Mouse (Mus musculus) megakaryocyte-erythroid progenitor cell, adult 5 weeks (primary cell): ENCODE data around the gene Trim68. TPM values are rescaled to one million over a fixed set of nuclear protein-coding genes. Genes with fewer than 3 reads are reported as not detected.

Experiments used
- polyA plus RNA-seq: library from polyadenylated mRNA; stranded (reverse); fragments of >175 nt; gene quantifications from 2 replicates; pipeline ENCODE4 v1.2.3, GENCODE M21; 2012

The Trim68 gene
- 1.6 and 1.8 TPM in 2 replicates for polyA plus RNA-seq

GRCm38 (mm10) chr7:102686944-102687501, at the start of gene Trim68:
Trim68 (minus strand) TSS chr7:102687327.

GRCm38 (mm10) chr7:102727391-102727790, 40.3 kb upstream of the Trim68 start, which contains the start of gene Olfr559:
Olfr559 (minus strand) TSS chr7:102727491.

GRCm38 (mm10) chr7:102718970-102719369, 31.8 kb upstream of the Trim68 start, which contains the start of gene Olfr33:
Olfr33 (minus strand) TSS chr7:102719070.

GRCm38 (mm10) chr7:102701915-102702314, 14.8 kb upstream of the Trim68 start, which contains the start of gene Olfr558:
Olfr558 (plus strand) TSS chr7:102702215.

GRCm38 (mm10) chr7:102695358-102696125, 8.4 kb upstream of the Trim68 start, which contains the start of gene Olfr557:
Olfr557 (plus strand) TSS chr7:102695910.

GRCm38 (mm10) chr7:102664599-102664998, 22.5 kb downstream of the Trim68 start, which contains the start of gene Olfr556:
Olfr556 (plus strand) TSS chr7:102664899.

GRCm38 (mm10) chr7:102658523-102658922, 28.6 kb downstream of the Trim68 start, which contains the start of gene Olfr555:
Olfr555 (plus strand) TSS chr7:102658823.

GRCm38 (mm10) chr7:102638132-102638531, 49.0 kb downstream of the Trim68 start, which contains the start of gene Olfr554:
Olfr554 (plus strand) TSS chr7:102638432.

Other genes with a start within 250 kb of the Trim68 start
- gene Rrm1, start 245.6 kb downstream of the Trim68 start, polyA plus RNA-seq, result 32.2 and 50.2 TPM in 2 replicates
- not detected in 2 replicates for gene Olfr543, start 205.6 kb downstream of the Trim68 start, polyA plus RNA-seq
- gene Olfr544, start 199.0 kb downstream of the Trim68 start, polyA plus RNA-seq, result not detected in 2 replicates
- not detected in 2 replicates for gene Olfr545, start 187.8 kb downstream of the Trim68 start, polyA plus RNA-seq
- not detected in 2 replicates for gene Olfr547, start 152.6 kb downstream of the Trim68 start, polyA plus RNA-seq
- gene Olfr548-ps1, start 146.4 kb downstream of the Trim68 start, polyA plus RNA-seq, result not detected in 2 replicates
- not detected in 2 replicates for gene Olfr549, start 137.5 kb downstream of the Trim68 start, polyA plus RNA-seq
- 6.4 and 9.6 TPM in 2 replicates for gene Trim21, start 121.8 kb downstream of the Trim68 start, polyA plus RNA-seq
- gene Olfr550, start 115.9 kb downstream of the Trim68 start, polyA plus RNA-seq, result not detected in 2 replicates
- gene Olfr551, start 95.4 kb downstream of the Trim68 start, polyA plus RNA-seq, result 0.04 TPM in 1 of 2 replicates, not detected in the other
- not detected in 2 replicates for gene Olfr552, start 89.6 kb downstream of the Trim68 start, polyA plus RNA-seq
- gene Olfr553, start 69.1 kb downstream of the Trim68 start, polyA plus RNA-seq, result not detected in 2 replicates
- gene Olfr554, start 48.9 kb downstream of the Trim68 start, polyA plus RNA-seq, result not detected in 2 replicates
- not detected in 2 replicates for gene Olfr555, start 28.5 kb downstream of the Trim68 start, polyA plus RNA-seq
- not detected in 2 replicates for gene Olfr556, start 22.4 kb downstream of the Trim68 start, polyA plus RNA-seq
- gene Olfr557, start 8.6 kb upstream of the Trim68 start, polyA plus RNA-seq, result not detected in 2 replicates
- gene Olfr558, start 14.9 kb upstream of the Trim68 start, polyA plus RNA-seq, result not detected in 2 replicates
- not detected in 2 replicates for gene Olfr33, start 31.7 kb upstream of the Trim68 start, polyA plus RNA-seq
- gene Olfr559, start 40.2 kb upstream of the Trim68 start, polyA plus RNA-seq, result not detected in 2 replicates
- not detected in 2 replicates for gene Olfr560, start 72.0 kb upstream of the Trim68 start, polyA plus RNA-seq
- 0.01 and 0.03 TPM in 2 replicates for gene Olfr78, start 72.1 kb upstream of the Trim68 start, polyA plus RNA-seq
- not detected in 2 replicates for gene Olfr561, start 83.9 kb upstream of the Trim68 start, polyA plus RNA-seq
- not detected in 2 replicates for gene Olfr564, start 116.2 kb upstream of the Trim68 start, polyA plus RNA-seq
- not detected in 2 replicates for gene Olfr566, start 171.4 kb upstream of the Trim68 start, polyA plus RNA-seq
- not detected in 2 replicates for gene Olfr568, start 189.8 kb upstream of the Trim68 start, polyA plus RNA-seq
- not detected in 2 replicates for gene Olfr569, start 203.6 kb upstream of the Trim68 start, polyA plus RNA-seq
- gene Olfr570, start 207.2 kb upstream of the Trim68 start, polyA plus RNA-seq, result not detected in 2 replicates
- gene Olfr571, start 230.2 kb upstream of the Trim68 start, polyA plus RNA-seq, result not detected in 2 replicates
- not detected in 2 replicates for gene Olfr572, start 237.1 kb upstream of the Trim68 start, polyA plus RNA-seq